Mouse (Mus musculus): ENCODE measurements around the gene Top2a. TPM values are rescaled to one million over a fixed set of nuclear protein-coding genes. Genes with fewer than 3 reads are reported as not detected.

Top2a gene
- polyA plus RNA-seq, 1 experiment, result 12.1 TPM

DNA sequence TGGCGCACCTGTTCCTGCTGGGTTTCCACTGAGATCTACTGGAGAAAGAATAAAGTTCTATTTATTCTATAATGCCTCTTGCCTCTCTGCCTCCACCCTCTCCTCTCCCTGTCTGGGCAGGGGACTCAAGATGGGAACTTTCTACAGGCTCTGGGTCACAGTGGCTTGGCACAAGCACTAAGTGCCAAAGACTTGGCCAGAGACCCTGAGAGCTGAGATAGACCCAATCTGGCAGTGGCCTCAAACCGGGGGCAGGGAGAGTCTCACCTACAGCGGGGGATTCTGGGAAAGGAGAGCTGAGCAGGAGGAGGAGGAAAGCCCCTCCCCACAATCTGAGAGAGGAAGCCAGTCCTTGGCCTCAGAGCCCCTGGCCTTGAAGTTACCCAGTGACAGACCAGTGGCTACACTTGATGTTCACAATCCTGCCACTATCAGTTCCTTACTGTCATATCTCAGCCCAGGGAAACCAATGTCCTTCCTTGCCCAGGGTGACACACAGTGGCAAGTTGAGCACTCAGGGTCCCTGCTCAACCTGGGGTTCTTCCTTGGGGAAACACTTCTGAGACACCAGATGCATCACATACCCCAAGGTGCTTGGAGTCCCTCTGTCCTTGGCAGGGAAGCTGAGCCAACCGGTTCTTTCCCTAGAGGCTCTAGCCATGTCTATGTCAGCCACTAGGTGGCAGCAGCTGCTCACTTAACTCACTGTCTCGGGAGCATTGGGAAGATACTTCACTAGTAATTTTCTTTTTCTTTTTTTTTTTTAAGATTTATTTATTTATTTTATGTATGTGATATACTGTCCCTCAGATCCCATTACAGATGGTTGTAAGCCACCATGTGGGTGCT, 48.9 kb downstream of the Top2a start:
- Histone ChIP-seq H3K4me1 (peaks cover 9% of the 10 kb centered on the region), H3K36me3 (replicated peaks; ENCODE audit: low read length) (peaks cover 15% of the 10 kb centered on the region), H3K4me3 (replicated peaks) (no peak overlapping the region), H3K9me3 (peaks cover 9% of the 10 kb centered on the region), H3K27me3 (replicated peaks) (peaks cover 74% of the 10 kb centered on the region)
- TF ChIP-seq FLI1 (IDR thresholded peaks at IDR 0.05; ENCODE audit: low read length), result no peak
- no peak for TF ChIP-seq GATA1 (IDR thresholded peaks at IDR 0.05; ENCODE audit: borderline replicate concordance, low read length)

DNA sequence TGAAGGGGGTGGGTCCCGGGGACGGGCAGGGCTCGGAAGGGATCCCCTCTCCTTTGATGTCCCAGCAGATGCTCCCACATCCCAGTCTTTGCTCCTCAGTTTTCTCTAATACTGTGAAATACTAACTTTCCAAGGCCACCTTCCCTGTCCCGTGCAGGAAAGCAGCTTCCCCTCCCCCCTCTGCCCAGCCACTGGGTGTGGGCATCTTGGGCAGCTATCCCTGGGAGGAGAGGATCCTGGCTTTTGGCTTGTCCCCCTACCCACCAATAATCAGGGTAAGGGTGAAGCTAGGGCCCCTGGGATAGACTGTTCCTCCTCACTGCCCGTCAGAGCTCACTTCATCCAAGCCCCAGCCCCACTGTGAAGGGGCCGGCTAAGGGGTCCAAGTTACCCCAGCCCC, 49.8 kb downstream of the Top2a start:
- no peak overlapping the region for H3K4me3 ChIP-seq (replicated peaks)
- H3K27me3 ChIP-seq (replicated peaks), result peaks cover 74% of the 10 kb centered on the region
- TF ChIP-seq FLI1 (IDR thresholded peaks at IDR 0.05; ENCODE audit: low read length), result no peak
- TF ChIP-seq GATA1 (IDR thresholded peaks at IDR 0.05; ENCODE audit: borderline replicate concordance, low read length), result no peak
- H3K4me1 ChIP-seq, result peaks cover 9% of the 10 kb centered on the region
- peaks cover 9% of the 10 kb centered on the region for H3K9me3 ChIP-seq
- peaks cover 16% of the 10 kb centered on the region for H3K36me3 ChIP-seq (replicated peaks; ENCODE audit: low read length)

DNA sequence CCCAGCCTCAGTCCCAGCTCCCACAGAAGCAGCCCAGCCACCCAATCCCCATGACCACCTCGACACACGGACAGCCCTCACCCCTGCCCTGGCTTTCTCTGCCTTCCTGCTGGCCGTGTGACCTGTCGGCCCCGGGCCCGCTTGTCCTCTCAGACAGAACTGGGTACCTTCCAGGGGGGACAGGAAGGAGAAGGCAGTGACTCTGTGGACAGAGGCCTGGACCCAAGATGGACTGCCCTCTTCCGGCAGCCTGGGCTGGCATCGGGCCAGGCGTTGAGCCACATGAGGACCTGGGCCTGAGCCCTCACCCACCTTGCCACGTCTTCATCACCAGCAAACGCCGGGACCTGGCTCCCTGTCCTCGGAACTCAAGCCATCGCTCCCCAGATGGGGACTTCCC, 50.4 kb downstream of the Top2a start:
- no peak overlapping the region for H3K4me3 ChIP-seq (replicated peaks)
- H3K4me1 ChIP-seq, result peaks cover 14% of the 10 kb centered on the region
- peaks cover 16% of the 10 kb centered on the region for H3K36me3 ChIP-seq (replicated peaks; ENCODE audit: low read length)
- peaks cover 9% of the 10 kb centered on the region for H3K9me3 ChIP-seq
- peaks cover 74% of the 10 kb centered on the region for H3K27me3 ChIP-seq (replicated peaks)
- TF ChIP-seq GATA1 (IDR thresholded peaks at IDR 0.05; ENCODE audit: borderline replicate concordance, low read length) (no peak), FLI1 (IDR thresholded peaks at IDR 0.05; ENCODE audit: low read length) (no peak)

DNA sequence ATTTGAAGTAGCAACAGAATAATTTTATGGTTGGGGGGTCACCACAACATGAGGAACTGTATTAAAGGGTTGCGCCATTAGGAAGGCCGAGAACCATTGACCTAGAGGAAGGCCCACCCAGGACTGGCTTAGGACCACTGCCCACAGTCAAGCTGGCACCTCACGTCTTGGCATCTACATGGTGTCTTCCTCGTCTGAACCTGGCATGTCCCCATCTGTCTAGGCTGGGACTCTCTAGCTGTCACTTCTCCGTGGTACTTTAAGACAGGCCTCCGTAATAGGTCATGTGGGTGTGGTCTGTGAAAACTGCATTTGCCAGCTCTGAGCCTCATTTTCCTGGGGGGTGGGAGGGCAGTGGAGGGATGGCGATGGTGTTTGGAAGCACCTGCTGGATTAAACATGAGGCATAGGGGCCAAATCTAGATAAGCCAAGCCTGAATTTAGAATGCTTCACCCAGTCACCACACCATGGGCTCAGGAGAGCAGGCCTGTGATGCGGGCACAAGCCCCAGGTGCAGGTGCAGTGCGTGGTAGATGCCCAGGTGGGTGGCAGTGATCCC, 51.1 kb downstream of the Top2a start:
- Histone ChIP-seq H3K27me3 (replicated peaks) (peaks cover 76% of the 10 kb centered on the region), H3K4me3 (replicated peaks) (no peak overlapping the region), H3K4me1 (peaks cover 18% of the 10 kb centered on the region), H3K36me3 (replicated peaks; ENCODE audit: low read length) (peaks cover 16% of the 10 kb centered on the region), H3K9me3 (peaks cover 9% of the 10 kb centered on the region)
- no peak for TF ChIP-seq FLI1 (IDR thresholded peaks at IDR 0.05; ENCODE audit: low read length)
- no peak for TF ChIP-seq GATA1 (IDR thresholded peaks at IDR 0.05; ENCODE audit: borderline replicate concordance, low read length)

DNA sequence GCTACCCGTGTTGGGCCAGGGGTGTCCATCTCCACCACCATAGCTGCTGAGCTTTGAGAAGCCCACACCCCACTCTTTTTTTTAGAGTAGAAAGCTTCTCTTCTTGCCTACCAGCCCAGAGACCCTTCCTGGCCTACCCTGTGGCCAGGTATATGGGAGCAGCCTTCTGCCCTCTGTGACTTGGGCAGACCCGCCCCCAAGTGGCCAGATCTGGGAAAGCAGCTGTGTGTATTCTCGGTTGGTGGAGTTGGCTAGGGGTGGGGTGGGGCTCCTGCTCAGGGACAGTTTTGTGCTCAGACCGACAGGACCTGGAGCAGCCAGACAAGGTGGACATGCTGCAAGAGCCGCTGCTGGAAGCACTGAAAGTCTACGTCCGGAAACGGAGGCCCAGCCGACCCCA, 51.8 kb downstream of the Top2a start:
- no peak overlapping the region for H3K4me3 ChIP-seq (replicated peaks)
- TF ChIP-seq FLI1 (IDR thresholded peaks at IDR 0.05; ENCODE audit: low read length), result no peak
- no peak for TF ChIP-seq GATA1 (IDR thresholded peaks at IDR 0.05; ENCODE audit: borderline replicate concordance, low read length)
- peaks cover 16% of the 10 kb centered on the region for H3K36me3 ChIP-seq (replicated peaks; ENCODE audit: low read length)
- peaks cover 9% of the 10 kb centered on the region for H3K9me3 ChIP-seq
- peaks cover 75% of the 10 kb centered on the region for H3K27me3 ChIP-seq (replicated peaks)
- H3K4me1 ChIP-seq, result peaks cover 16% of the 10 kb centered on the region

DNA sequence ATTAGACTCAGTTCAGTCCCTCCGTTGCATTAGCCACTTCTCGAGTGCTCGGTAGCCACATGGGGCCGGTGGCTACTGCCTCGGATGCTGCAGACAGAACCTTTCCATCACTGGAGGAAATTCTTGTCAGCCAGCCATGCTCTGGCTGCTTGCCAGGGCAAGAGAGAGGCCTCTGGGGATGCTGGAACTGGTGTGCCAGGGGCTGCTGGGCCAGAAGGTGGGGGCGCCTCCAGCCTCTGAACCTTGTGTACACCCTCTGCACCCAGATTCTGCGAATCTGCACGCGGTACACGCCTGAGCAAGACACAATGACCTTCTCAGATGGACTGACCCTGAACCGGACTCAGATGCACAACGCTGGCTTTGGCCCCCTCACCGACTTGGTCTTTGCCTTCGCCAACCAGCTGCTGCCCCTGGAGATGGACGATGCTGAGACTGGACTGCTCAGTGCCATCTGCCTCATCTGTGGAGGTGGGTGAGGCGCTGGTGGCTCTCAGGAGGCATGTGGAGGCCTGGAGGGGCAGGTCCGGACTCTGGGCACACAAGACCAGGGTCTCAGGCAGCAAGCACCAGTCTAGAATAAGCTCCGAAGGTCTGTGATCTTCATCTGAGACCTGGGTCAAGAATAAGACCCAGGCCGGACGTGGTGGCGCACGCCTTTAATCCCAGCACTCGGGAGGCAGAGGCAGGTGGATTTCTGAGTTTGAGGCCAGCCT, 52.5 kb downstream of the Top2a start:
- TF ChIP-seq FLI1 (IDR thresholded peaks at IDR 0.05; ENCODE audit: low read length) (no peak), GATA1 (IDR thresholded peaks at IDR 0.05; ENCODE audit: borderline replicate concordance, low read length) (no peak)
- Histone ChIP-seq H3K36me3 (replicated peaks; ENCODE audit: low read length) (peaks cover 16% of the 10 kb centered on the region), H3K27me3 (replicated peaks) (peaks cover 78% of the 10 kb centered on the region), H3K4me1 (peaks cover 23% of the 10 kb centered on the region), H3K9me3 (peaks cover 8% of the 10 kb centered on the region), H3K4me3 (replicated peaks) (no peak overlapping the region)

DNA sequence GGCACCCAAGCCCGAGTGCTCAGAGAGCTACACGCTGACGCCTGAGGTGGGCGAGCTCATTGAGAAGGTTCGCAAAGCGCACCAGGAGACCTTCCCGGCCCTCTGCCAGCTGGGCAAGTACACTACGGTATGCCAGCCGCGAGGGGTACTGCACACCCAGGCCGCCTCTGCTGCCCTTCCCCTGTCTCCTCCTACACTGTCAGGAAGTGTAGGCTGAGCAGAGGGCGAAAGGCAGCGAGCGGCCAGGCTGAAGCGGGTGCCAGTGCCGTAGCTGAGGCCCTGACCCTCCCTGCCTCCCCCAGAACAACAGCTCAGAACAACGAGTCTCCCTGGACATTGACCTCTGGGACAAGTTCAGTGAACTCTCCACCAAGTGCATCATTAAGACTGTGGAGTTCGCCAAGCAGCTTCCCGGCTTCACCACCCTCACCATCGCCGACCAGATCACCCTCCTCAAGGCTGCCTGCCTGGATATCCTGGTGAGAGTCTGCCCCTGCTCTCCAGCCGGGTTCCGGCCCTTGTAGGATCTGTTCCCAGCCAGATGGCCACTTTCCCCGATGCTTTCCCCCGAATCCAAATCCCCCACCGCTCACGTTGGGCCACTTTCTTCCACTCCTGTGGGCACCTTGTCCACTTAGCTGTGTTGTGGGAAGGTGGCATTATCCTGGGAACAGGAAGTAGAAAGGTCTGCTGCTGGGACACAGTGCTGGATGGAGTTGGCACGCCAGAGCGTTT, 53.6 kb downstream of the Top2a start:
- no peak overlapping the region for H3K4me3 ChIP-seq (replicated peaks)
- peaks cover 16% of the 10 kb centered on the region for H3K36me3 ChIP-seq (replicated peaks; ENCODE audit: low read length)
- peaks cover 3% of the 10 kb centered on the region for H3K9me3 ChIP-seq
- H3K4me1 ChIP-seq, result peaks cover 28% of the 10 kb centered on the region
- TF ChIP-seq FLI1 (IDR thresholded peaks at IDR 0.05; ENCODE audit: low read length), result no peak
- no peak for TF ChIP-seq GATA1 (IDR thresholded peaks at IDR 0.05; ENCODE audit: borderline replicate concordance, low read length)
- peaks cover 83% of the 10 kb centered on the region for H3K27me3 ChIP-seq (replicated peaks)

DNA sequence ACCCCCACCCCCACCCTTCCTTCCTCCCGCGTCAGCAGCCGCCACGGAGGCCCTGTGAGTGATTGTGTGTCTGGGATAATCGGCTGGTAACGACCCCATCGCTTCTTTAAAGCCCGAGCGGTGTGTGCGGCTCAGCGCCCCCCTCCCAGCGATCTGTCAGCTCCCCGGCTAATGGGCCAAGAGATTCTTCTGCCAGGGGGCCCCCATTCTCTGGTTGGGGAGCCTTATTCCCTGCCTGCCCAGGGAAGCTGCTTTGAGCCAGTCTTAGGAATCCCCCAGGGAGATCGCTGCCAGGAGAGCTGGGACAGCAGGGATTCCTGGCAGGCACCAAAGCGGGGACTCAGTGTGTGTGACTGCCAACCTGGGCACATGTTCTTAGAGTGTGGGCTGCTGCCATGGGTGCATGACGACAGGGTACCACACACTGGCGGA, 54.5 kb downstream of the Top2a start:
- no peak overlapping the region for H3K4me3 ChIP-seq (replicated peaks)
- H3K36me3 ChIP-seq (replicated peaks; ENCODE audit: low read length), result peaks cover 16% of the 10 kb centered on the region
- H3K27me3 ChIP-seq (replicated peaks), result peaks cover 86% of the 10 kb centered on the region
- H3K9me3 ChIP-seq, result no peaks in the 10 kb centered on the region
- peaks cover 24% of the 10 kb centered on the region for H3K4me1 ChIP-seq
- no peak for TF ChIP-seq FLI1 (IDR thresholded peaks at IDR 0.05; ENCODE audit: low read length)
- TF ChIP-seq GATA1 (IDR thresholded peaks at IDR 0.05; ENCODE audit: borderline replicate concordance, low read length), result no peak

DNA sequence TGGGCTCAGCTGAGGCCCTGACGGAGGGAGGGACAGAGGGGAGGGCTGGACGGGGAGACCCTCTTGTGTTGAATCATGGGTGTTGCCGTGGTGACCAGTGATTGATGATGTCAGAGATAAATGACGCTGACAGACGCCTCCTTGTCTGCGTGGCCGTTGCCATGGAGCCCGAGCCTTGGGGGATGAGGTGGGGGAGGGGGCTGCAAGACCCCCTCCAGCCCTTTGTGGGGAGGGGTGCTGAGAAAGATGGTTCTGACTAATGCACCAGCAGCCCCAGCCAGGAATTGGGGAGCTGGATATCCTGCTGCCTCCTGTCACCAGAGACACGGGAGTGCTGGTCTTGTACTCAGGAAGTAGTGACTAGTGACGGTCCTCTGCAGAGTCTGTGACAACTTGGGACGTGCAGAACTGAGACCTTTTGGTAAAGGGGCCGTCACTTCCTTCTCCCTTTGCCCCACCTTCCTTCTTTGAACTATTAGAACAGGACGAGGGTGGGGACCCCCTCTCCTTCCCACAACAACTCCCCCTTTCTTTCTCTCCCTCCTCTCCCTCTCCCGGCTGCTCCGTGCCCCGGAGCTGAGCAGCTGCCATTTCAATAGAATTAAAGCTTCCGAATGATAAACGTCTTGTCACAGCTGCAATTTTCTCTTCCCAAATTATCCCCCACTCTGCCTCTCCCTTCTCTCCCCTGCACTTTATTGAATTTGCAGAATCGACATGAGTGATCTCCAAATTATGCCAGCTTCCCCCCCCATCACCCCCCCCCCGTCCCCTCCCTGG, 55.1 kb downstream of the Top2a start:
- Histone ChIP-seq H3K27me3 (replicated peaks) (peaks cover 89% of the 10 kb centered on the region), H3K4me3 (replicated peaks) (no peak overlapping the region), H3K36me3 (replicated peaks; ENCODE audit: low read length) (peaks cover 16% of the 10 kb centered on the region), H3K9me3 (no peaks in the 10 kb centered on the region), H3K4me1 (peaks cover 29% of the 10 kb centered on the region)
- TF ChIP-seq GATA1 (IDR thresholded peaks at IDR 0.05; ENCODE audit: borderline replicate concordance, low read length) (no peak), FLI1 (IDR thresholded peaks at IDR 0.05; ENCODE audit: low read length) (no peak)
